Mouse (Mus musculus): ENCODE measurements around the gene Nsf. TPM values are rescaled to one million over a fixed set of nuclear protein-coding genes. Genes with fewer than 3 reads are reported as not detected.

The Nsf gene
- total and polyA plus RNA-seq, 3 experiments = 16.5 to 28.7 (median 26.9) TPM

DNA sequence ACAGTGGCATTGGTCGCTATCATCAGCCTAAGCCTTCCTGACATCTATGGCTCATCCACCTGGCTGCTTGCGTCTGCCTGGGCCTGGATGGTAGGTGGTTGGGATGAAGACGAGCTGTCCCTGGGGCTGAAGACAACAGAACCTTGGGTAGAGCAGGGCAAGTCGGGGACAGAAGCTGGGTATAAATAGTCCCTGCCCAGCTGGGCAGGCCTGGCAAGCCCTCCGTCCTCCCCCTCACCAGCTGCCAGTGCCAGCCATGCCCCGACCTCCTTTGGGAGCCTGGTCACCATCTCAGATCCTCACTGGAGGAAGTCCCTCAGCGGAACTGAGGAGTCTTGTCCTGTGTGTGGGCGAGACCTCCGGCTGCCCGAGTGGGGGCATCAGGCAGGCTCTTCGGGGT is 149.7 kb downstream of the Nsf start:
- no peak overlapping the region for H3K4me3 ChIP-seq
- H3K9ac ChIP-seq (ENCODE audit: low read depth, low read length) = no peak overlapping the region
- TF ChIP-seq CTCF (IDR thresholded peaks at IDR 0.05) (no peak), POLR2A (IDR thresholded peaks at IDR 0.05; ENCODE audit: insufficient read depth, low read depth, low read length) (no peak), EP300 (IDR thresholded peaks at IDR 0.05; ENCODE audit: insufficient read depth, low read depth, low read length) (no peak)
- DNase-seq = no peak
- peaks cover 2% of the 10 kb centered on the region; the same call in 1 of the 2 replicates for H3K27me3 ChIP-seq (ENCODE audit: control insufficient read depth, insufficient read depth, low read length)
- H3K4me1 ChIP-seq (ENCODE audit: control insufficient read depth, insufficient read depth, low read length) = no peaks in the 10 kb centered on the region
- intact Hi-C loops (cut with DNase I) = no loop called here
- H3K36me3 ChIP-seq (ENCODE audit: control insufficient read depth, insufficient read depth, low read length) = no peaks in the 10 kb centered on the region
- no peak overlapping the region for H3K27ac ChIP-seq
- 77% methylated on average over 11 of the region's 11 CpGs for WGBS
- H3K79me2 ChIP-seq (replicated peaks; ENCODE audit: control insufficient read depth, insufficient read depth, low read length) = no peaks in the 10 kb centered on the region

DNA sequence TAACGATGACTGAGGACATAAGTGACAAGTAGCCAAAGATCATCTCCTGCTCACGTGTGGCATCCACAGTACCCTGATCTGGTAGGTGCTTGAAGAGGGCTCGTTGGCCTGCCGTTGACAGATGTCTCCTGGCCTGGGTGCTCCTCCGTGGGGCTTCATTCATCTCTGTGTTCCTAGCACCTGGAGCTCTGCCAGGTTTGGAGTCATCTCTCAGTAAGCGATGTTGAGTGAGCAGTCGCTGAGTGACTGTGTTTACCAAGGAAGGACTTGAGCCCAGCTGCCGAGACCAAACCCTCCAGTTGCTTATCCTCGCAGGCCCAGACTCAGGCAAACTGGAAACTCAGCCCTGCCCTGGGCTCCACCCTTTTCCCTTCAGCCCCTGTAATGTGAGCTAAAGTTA is 152.7 kb downstream of the Nsf start:
- 33% methylated on average over 9 of the region's 9 CpGs for WGBS
- Histone ChIP-seq H3K9ac (ENCODE audit: low read depth, low read length) (no peak overlapping the region), H3K4me3 (no peak overlapping the region), H3K27me3 (ENCODE audit: control insufficient read depth, insufficient read depth, low read length) (no peaks in the 10 kb centered on the region), H3K27ac (no peak overlapping the region), H3K4me1 (ENCODE audit: control insufficient read depth, insufficient read depth, low read length) (no peaks in the 10 kb centered on the region), H3K79me2 (replicated peaks; ENCODE audit: control insufficient read depth, insufficient read depth, low read length) (no peaks in the 10 kb centered on the region), H3K36me3 (ENCODE audit: control insufficient read depth, insufficient read depth, low read length) (no peaks in the 10 kb centered on the region)
- TF ChIP-seq EP300 (IDR thresholded peaks at IDR 0.05; ENCODE audit: insufficient read depth, low read depth, low read length) (no peak), CTCF (IDR thresholded peaks at IDR 0.05) (no peak), POLR2A (IDR thresholded peaks at IDR 0.05; ENCODE audit: insufficient read depth, low read depth, low read length) (no peak)
- intact Hi-C loops (cut with DNase I) = no loop called here
- no peak for DNase-seq

DNA sequence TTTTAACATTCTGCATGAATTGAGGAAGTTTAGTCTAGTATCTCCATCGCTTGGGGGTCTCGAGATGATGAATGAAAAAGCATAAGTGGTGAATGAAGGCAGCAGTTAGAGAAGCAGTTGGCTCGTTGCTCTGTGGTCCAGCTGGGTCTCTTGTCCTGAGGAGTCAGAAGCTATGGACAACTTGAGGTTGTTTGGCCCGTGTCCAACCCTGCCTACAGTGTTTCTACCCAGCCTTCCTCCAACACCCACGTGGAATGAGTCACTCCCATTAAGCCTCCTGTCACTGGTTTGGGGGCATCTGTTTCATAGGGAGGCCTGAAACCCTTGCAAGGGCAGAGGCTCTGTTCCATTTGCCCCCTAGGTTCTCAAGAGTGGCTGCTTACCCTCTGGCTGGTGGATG is 163.9 kb downstream of the Nsf start:
- no peak for DNase-seq
- H3K27ac ChIP-seq = no peak overlapping the region
- H3K79me2 ChIP-seq (replicated peaks; ENCODE audit: control insufficient read depth, insufficient read depth, low read length) = no peaks in the 10 kb centered on the region
- no peaks in the 10 kb centered on the region for H3K27me3 ChIP-seq (ENCODE audit: control insufficient read depth, insufficient read depth, low read length)
- H3K36me3 ChIP-seq (ENCODE audit: control insufficient read depth, insufficient read depth, low read length) = no peaks in the 10 kb centered on the region
- no peak overlapping the region for H3K9ac ChIP-seq (ENCODE audit: low read depth, low read length)
- no peak overlapping the region for H3K4me3 ChIP-seq
- TF ChIP-seq EP300 (IDR thresholded peaks at IDR 0.05; ENCODE audit: insufficient read depth, low read depth, low read length) (no peak), CTCF (IDR thresholded peaks at IDR 0.05) (no peak), POLR2A (IDR thresholded peaks at IDR 0.05; ENCODE audit: insufficient read depth, low read depth, low read length) (no peak)
- intact Hi-C loops (cut with DNase I) = no loop called here
- 50% methylated on average over 5 of the region's 5 CpGs for WGBS
- H3K4me1 ChIP-seq (ENCODE audit: control insufficient read depth, insufficient read depth, low read length) = no peaks in the 10 kb centered on the region

DNA sequence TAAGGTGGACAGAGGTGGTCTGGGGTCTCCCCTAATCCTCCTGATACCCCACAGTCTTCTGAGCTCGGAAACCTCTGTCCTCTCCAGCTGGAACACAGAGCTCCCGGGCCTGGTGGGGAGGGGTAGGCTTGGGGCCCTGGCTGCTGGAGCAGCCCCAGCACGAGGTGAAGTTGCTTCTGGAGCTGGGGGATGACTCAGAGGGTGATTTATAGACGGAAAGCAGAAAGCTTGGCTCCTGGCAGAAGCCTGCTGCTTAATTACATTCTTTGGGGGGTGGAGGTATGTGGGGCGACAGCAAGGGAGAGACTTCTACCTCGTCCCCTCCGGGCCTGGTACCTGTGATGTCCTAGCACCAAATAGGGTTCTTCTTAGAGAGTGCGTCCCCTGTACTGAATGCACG is 173.7 kb downstream of the Nsf start:
- 56% methylated on average over 9 of the region's 9 CpGs for WGBS
- intact Hi-C loops (cut with DNase I) = no loop called here
- H3K27ac ChIP-seq = no peak overlapping the region
- DNase-seq = no peak
- no peaks in the 10 kb centered on the region for H3K36me3 ChIP-seq (ENCODE audit: control insufficient read depth, insufficient read depth, low read length)
- no peak overlapping the region for H3K4me3 ChIP-seq
- H3K27me3 ChIP-seq (ENCODE audit: control insufficient read depth, insufficient read depth, low read length) = peaks cover 2% of the 10 kb centered on the region; the same call in 1 of the 2 replicates
- TF ChIP-seq CTCF (IDR thresholded peaks at IDR 0.05) (no peak), EP300 (IDR thresholded peaks at IDR 0.05; ENCODE audit: insufficient read depth, low read depth, low read length) (no peak), POLR2A (IDR thresholded peaks at IDR 0.05; ENCODE audit: insufficient read depth, low read depth, low read length) (no peak)
- no peak overlapping the region for H3K9ac ChIP-seq (ENCODE audit: low read depth, low read length)
- H3K4me1 ChIP-seq (ENCODE audit: control insufficient read depth, insufficient read depth, low read length) = no peaks in the 10 kb centered on the region
- no peaks in the 10 kb centered on the region for H3K79me2 ChIP-seq (replicated peaks; ENCODE audit: control insufficient read depth, insufficient read depth, low read length)

DNA sequence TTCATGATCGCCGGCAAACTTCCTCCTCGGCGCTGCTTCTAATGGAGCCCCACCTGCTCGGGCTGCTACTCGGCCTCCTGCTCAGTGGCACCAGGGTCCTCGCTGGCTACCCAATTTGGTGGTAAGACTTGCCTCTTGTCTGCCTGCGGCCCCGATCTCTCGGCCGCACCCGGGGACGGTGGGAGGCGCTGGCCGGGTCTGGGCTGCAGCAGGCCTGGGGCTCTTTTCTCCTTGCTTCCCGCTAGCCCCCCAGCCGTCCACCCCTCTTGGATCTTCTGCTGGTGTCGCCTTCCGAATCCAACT is 179.7 kb downstream of the Nsf start:
- H3K4me1 ChIP-seq (ENCODE audit: control insufficient read depth, insufficient read depth, low read length) = no peaks in the 10 kb centered on the region
- no peak overlapping the region for H3K27ac ChIP-seq
- DNase-seq = no peak
- WGBS = 1% methylated on average over 19 of the region's 19 CpGs
- no peaks in the 10 kb centered on the region for H3K36me3 ChIP-seq (ENCODE audit: control insufficient read depth, insufficient read depth, low read length)
- peaks cover 23% of the 10 kb centered on the region for H3K27me3 ChIP-seq (ENCODE audit: control insufficient read depth, insufficient read depth, low read length)
- no peak for TF ChIP-seq EP300 (IDR thresholded peaks at IDR 0.05; ENCODE audit: insufficient read depth, low read depth, low read length)
- no peak for TF ChIP-seq POLR2A (IDR thresholded peaks at IDR 0.05; ENCODE audit: insufficient read depth, low read depth, low read length)
- no peak for TF ChIP-seq CTCF (IDR thresholded peaks at IDR 0.05)
- H3K79me2 ChIP-seq (replicated peaks; ENCODE audit: control insufficient read depth, insufficient read depth, low read length) = no peaks in the 10 kb centered on the region
- no peak overlapping the region for H3K4me3 ChIP-seq
- intact Hi-C loops (cut with DNase I) = no loop called here
- H3K9ac ChIP-seq (ENCODE audit: low read depth, low read length) = no peak overlapping the region

DNA sequence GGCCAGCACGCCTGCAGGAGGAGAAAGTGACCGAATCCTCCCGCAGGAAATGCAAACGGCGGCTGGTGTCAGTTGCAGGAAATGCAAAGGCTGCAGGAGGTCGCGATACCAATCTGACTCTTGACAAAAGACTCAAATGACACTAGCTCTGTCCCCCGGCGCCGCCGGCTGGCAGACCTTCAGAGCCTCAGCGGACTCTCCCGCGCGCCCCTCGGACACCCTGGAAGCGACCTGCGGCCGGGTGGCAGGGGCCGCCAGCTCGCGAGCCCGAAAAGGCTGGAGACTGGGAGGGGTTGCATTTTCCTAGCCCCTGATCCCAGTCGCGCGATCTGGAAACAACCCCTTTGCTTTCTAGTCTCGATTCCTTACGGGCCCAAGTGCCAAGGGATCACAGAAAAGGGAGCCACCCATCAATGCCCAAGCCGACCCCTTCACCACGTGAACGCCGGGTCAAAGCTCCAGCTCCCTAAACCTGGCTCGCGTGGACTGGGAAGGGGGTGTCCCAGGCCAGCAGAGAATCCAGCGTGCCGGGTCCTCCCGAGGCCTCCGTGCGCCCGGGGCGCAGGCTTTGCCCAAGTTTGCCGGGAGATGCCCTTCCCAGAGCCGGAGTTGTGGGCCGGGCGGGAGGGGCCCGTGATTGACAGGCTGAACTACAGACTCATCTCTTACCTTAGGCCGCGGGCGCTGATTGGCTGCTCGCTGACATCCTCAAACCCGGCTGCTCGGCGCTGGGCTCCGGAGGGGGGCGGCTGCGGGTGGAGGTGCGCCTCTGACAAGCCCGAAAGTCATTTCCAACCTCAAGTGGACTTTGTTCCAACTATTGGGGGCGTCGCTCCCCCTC is 180.2 kb downstream of the Nsf start, which contains the start of gene Wnt3:
TSS of gene Wnt3 (plus strand) at position 764 of the 841 bp plus-strand sequence.
- intact Hi-C loops (cut with DNase I) = no loop called here
- Histone ChIP-seq H3K36me3 (ENCODE audit: control insufficient read depth, insufficient read depth, low read length) (no peaks in the 10 kb centered on the region), H3K27ac (no peak within 1 kb of the TSS), H3K4me1 (ENCODE audit: control insufficient read depth, insufficient read depth, low read length) (no peaks in the 10 kb centered on the region), H3K27me3 (ENCODE audit: control insufficient read depth, insufficient read depth, low read length) (peaks cover 23% of the 10 kb centered on the region), H3K9ac (ENCODE audit: low read depth, low read length) (no peak within 1 kb of the TSS), H3K4me3 (no peak within 1 kb of the TSS; the same call in 1 of the 2 replicates), H3K79me2 (replicated peaks; ENCODE audit: control insufficient read depth, insufficient read depth, low read length) (no peaks in the 10 kb centered on the region)
- DNase-seq = no peak
- under 1% methylated on average over 60 of the region's 60 CpGs for WGBS
- TF ChIP-seq POLR2A (IDR thresholded peaks at IDR 0.05; ENCODE audit: insufficient read depth, low read depth, low read length) (no peak), CTCF (IDR thresholded peaks at IDR 0.05) (no peak), EP300 (IDR thresholded peaks at IDR 0.05; ENCODE audit: insufficient read depth, low read depth, low read length) (no peak)
